Mouse (Mus musculus): ENCODE measurements around the gene Skor1. TPM values are rescaled to one million over a fixed set of nuclear protein-coding genes. Genes with fewer than 3 reads are reported as not detected.

Skor1 gene
- polyA plus RNA-seq, 1 experiment, result 1.2 TPM

DNA sequence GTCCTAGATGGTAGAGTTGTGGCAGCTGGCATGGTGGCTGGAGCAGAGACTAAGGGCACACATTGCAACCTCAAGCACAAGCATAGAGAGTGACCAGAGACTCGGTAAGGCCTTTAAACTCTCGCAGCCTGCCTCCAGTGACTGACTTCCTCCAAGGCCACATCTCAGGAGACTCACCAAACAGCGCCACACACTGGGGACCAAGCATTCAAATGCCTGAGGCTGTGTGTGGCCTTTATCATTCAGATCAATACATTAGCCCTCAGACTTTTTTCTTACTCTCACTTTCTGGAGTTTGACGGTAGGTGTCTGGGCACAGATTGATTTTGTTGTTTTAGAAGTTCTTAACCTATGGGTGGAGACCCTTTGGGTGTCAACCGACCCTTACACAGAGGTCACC is 30.4 kb downstream of the Skor1 start:
- Histone ChIP-seq H3K4me3 (ENCODE audit: control insufficient read depth, low read depth, low read length) (no peak overlapping the region), H3K36me3 (ENCODE audit: control insufficient read depth, insufficient read depth, low read length) (no peaks in the 10 kb centered on the region), H3K4me1 (ENCODE audit: control insufficient read depth, insufficient read depth, low read length) (no peaks in the 10 kb centered on the region), H3K27ac (ENCODE audit: control insufficient read depth, insufficient read depth, low read depth, low read length) (no peak overlapping the region), H3K27me3 (ENCODE audit: control insufficient read depth, insufficient read depth, low read length) (no peaks in the 10 kb centered on the region)
- TF ChIP-seq CTCF (IDR thresholded peaks at IDR 0.05; ENCODE audit: control insufficient read depth, insufficient read depth, insufficient replicate concordance, low read depth, low read length) (no peak), POLR2A (IDR thresholded peaks at IDR 0.05; ENCODE audit: control insufficient read depth, low read depth, low read length) (no peak)

DNA sequence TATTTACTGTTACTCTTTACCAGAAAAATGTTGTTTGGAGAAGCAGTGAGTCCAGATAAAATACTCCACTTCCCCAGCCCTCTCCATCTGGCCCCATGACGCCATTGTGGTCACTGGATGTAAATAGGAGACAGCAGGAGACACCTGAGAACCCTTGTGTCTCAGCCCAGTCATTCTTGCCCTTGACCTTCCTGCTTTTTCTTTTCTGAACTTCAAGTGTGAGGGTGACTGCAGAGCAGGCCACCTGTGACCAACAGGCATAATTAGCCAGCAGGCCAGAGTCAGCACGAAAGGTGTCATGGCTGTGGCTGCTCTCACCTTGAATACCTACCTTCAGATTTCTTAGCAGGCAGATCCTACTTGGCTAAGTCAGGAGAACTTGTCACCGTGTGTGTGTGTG is 36.2 kb downstream of the Skor1 start:
- Histone ChIP-seq H3K4me1 (ENCODE audit: control insufficient read depth, insufficient read depth, low read length) (peaks cover 12% of the 10 kb centered on the region), H3K27ac (ENCODE audit: control insufficient read depth, insufficient read depth, low read depth, low read length) (no peak overlapping the region), H3K36me3 (ENCODE audit: control insufficient read depth, insufficient read depth, low read length) (no peaks in the 10 kb centered on the region), H3K27me3 (ENCODE audit: control insufficient read depth, insufficient read depth, low read length) (no peaks in the 10 kb centered on the region), H3K4me3 (ENCODE audit: control insufficient read depth, low read depth, low read length) (no peak overlapping the region)
- TF ChIP-seq CTCF (IDR thresholded peaks at IDR 0.05; ENCODE audit: control insufficient read depth, insufficient read depth, insufficient replicate concordance, low read depth, low read length), result no peak
- TF ChIP-seq POLR2A (IDR thresholded peaks at IDR 0.05; ENCODE audit: control insufficient read depth, low read depth, low read length), result no peak

DNA sequence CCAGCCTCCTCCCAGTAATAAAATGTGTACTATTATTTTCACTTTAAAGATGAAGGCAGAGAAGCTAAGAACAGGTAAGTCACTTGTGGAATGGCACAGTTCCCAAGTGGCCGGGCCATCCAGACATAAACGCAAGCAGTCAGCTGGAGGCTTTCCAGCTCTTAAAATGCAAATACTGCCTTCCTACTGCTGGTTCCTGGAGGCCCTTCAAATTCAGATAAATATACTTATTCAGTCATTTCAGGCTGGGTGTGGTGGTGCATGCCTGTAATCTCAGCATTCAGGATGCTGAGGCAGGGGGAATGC is 39.0 kb downstream of the Skor1 start:
- peaks cover 12% of the 10 kb centered on the region for H3K4me1 ChIP-seq (ENCODE audit: control insufficient read depth, insufficient read depth, low read length)
- no peaks in the 10 kb centered on the region for H3K27me3 ChIP-seq (ENCODE audit: control insufficient read depth, insufficient read depth, low read length)
- H3K4me3 ChIP-seq (ENCODE audit: control insufficient read depth, low read depth, low read length), result no peak overlapping the region
- H3K36me3 ChIP-seq (ENCODE audit: control insufficient read depth, insufficient read depth, low read length), result no peaks in the 10 kb centered on the region
- H3K27ac ChIP-seq (ENCODE audit: control insufficient read depth, insufficient read depth, low read depth, low read length), result no peak overlapping the region; the same call in 1 of the 2 replicates
- TF ChIP-seq POLR2A (IDR thresholded peaks at IDR 0.05; ENCODE audit: control insufficient read depth, low read depth, low read length), result no peak
- no peak for TF ChIP-seq CTCF (IDR thresholded peaks at IDR 0.05; ENCODE audit: control insufficient read depth, insufficient read depth, insufficient replicate concordance, low read depth, low read length)

DNA sequence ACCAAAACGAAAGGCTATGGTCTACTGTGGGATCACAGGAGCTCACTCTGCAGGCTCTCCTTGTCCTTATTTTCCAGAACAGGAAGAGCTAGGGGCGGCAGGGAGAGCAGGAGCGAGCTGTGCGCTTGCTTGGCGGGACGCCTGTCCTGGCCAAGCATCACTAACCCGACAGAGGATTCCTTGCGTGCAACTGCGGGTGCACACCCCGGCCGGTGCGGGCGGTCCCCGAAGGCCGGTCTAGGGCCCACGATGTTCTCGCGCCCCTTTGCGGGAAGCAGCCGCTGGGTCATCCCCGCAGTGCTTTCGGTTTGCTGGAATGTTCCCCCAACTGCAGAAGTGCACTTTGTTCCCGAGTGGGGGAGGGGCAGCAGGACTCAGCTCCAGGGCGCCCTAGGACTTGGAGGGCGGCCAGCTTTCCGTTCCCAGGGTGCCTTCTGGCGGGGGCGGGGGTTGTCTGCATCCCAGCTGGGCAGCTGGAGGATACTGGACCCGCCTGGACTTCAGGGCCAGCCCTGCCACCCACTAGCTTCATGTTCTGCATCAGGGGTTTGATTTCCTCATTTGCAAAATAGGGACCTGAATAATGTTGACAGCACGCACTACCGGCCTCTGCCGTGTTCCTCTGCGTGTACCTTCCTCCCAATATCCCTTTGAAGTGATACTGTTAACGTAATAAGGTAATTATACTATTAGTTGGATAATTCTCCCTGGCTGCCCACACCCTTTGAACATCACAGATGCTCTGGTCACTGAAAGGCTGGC is 39.6 kb downstream of the Skor1 start:
- Histone ChIP-seq H3K27me3 (ENCODE audit: control insufficient read depth, insufficient read depth, low read length) (no peaks in the 10 kb centered on the region), H3K36me3 (ENCODE audit: control insufficient read depth, insufficient read depth, low read length) (no peaks in the 10 kb centered on the region), H3K4me1 (ENCODE audit: control insufficient read depth, insufficient read depth, low read length) (peaks cover 12% of the 10 kb centered on the region), H3K27ac (ENCODE audit: control insufficient read depth, insufficient read depth, low read depth, low read length) (peak overlapping the region; percentile 82), H3K4me3 (ENCODE audit: control insufficient read depth, low read depth, low read length) (peak overlapping the region; percentile 44)
- TF ChIP-seq CTCF (IDR thresholded peaks at IDR 0.05; ENCODE audit: control insufficient read depth, insufficient read depth, insufficient replicate concordance, low read depth, low read length) (peak; percentile 18; the same call in 1 of the 2 replicates), POLR2A (IDR thresholded peaks at IDR 0.05; ENCODE audit: control insufficient read depth, low read depth, low read length) (0 out of 2 replicates have a peak, but pooled peaks have one; percentile 9)

DNA sequence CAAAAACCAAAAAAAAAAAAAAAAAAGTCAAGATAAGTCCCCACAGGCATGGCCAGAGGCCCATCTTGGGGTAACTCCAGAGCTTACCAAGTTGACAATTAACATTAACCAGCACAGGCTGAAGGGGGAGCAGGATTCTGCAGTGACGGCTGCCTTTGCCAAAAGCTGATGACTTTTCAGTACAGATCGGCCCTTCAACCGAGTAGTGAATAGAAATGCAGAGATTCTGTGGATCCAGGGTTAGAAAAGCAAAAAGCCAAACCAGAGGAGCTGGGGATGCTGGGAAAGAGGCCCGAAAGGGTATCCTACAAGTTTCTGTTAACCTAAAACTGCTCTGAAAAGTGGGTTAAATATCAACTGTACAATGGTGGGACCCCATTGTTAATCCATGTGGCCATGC is 40.2 kb downstream of the Skor1 start:
- Histone ChIP-seq H3K36me3 (ENCODE audit: control insufficient read depth, insufficient read depth, low read length) (no peaks in the 10 kb centered on the region), H3K27me3 (ENCODE audit: control insufficient read depth, insufficient read depth, low read length) (no peaks in the 10 kb centered on the region), H3K4me3 (ENCODE audit: control insufficient read depth, low read depth, low read length) (peak overlapping the region; percentile 44), H3K4me1 (ENCODE audit: control insufficient read depth, insufficient read depth, low read length) (peaks cover 12% of the 10 kb centered on the region), H3K27ac (ENCODE audit: control insufficient read depth, insufficient read depth, low read depth, low read length) (peak overlapping the region; percentile 82)
- no peak for TF ChIP-seq POLR2A (IDR thresholded peaks at IDR 0.05; ENCODE audit: control insufficient read depth, low read depth, low read length)
- no peak for TF ChIP-seq CTCF (IDR thresholded peaks at IDR 0.05; ENCODE audit: control insufficient read depth, insufficient read depth, insufficient replicate concordance, low read depth, low read length)

DNA sequence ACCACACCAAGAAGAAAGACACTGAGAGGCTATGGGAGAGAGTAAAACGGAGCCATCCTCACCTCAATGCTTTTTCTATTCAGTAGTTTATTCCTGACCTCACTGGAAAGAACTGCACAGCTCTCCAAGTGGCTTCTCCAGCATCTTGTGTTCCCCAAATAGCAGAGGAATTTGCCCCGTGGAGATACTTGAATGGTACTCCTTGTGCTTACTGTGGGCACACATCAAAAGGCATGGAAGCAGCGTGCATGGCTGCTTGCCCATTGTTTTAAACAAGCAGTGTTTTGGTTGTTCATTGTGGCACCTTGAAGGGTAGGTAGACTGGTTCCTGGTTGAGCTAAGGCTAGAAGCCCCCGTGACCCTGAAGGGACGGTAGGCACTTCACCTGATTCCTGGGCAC is 48.1 kb downstream of the Skor1 start:
- Histone ChIP-seq H3K27me3 (ENCODE audit: control insufficient read depth, insufficient read depth, low read length) (no peaks in the 10 kb centered on the region), H3K4me1 (ENCODE audit: control insufficient read depth, insufficient read depth, low read length) (no peaks in the 10 kb centered on the region), H3K36me3 (ENCODE audit: control insufficient read depth, insufficient read depth, low read length) (no peaks in the 10 kb centered on the region), H3K4me3 (ENCODE audit: control insufficient read depth, low read depth, low read length) (no peak overlapping the region), H3K27ac (ENCODE audit: control insufficient read depth, insufficient read depth, low read depth, low read length) (no peak overlapping the region)
- no peak for TF ChIP-seq CTCF (IDR thresholded peaks at IDR 0.05; ENCODE audit: control insufficient read depth, insufficient read depth, insufficient replicate concordance, low read depth, low read length)
- no peak for TF ChIP-seq POLR2A (IDR thresholded peaks at IDR 0.05; ENCODE audit: control insufficient read depth, low read depth, low read length)

DNA sequence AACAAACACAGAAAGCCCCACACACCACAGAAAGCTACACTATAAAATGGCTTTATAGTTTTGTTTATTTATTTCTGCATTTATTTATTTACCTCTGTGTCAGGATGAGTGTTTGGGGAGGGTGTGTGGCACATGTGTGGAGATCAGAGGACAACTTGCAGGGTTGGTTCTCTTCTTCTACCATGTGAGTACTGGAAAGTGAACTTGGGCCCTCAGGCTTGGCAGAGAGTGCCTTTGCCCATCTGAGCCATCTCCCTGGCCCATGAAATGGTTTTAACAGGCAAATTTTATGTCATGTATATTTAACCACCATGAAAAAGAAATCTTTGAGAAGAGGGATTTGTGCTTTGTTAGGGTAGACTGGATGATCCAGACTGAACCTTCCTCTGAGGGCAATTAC is 48.9 kb downstream of the Skor1 start:
- H3K4me3 ChIP-seq (ENCODE audit: control insufficient read depth, low read depth, low read length), result no peak overlapping the region
- no peaks in the 10 kb centered on the region for H3K36me3 ChIP-seq (ENCODE audit: control insufficient read depth, insufficient read depth, low read length)
- no peak for TF ChIP-seq CTCF (IDR thresholded peaks at IDR 0.05; ENCODE audit: control insufficient read depth, insufficient read depth, insufficient replicate concordance, low read depth, low read length)
- no peak for TF ChIP-seq POLR2A (IDR thresholded peaks at IDR 0.05; ENCODE audit: control insufficient read depth, low read depth, low read length)
- no peaks in the 10 kb centered on the region for H3K27me3 ChIP-seq (ENCODE audit: control insufficient read depth, insufficient read depth, low read length)
- H3K27ac ChIP-seq (ENCODE audit: control insufficient read depth, insufficient read depth, low read depth, low read length), result no peak overlapping the region
- no peaks in the 10 kb centered on the region for H3K4me1 ChIP-seq (ENCODE audit: control insufficient read depth, insufficient read depth, low read length)
